Mouse (Mus musculus) ES-Bruce4 (cell line): ENCODE results near the gene Rasgef1b.

Source experiments
- CTCF ChIP-seq: IDR thresholded peaks from one replicate; pipeline ENCODE4 v1.8.1; 2011; ENCODE audit warnings: low read depth, low read length
- POLR2A ChIP-seq: IDR thresholded peaks from one replicate; pipeline ENCODE4 v1.8.1; 2011; ENCODE audit warnings: low read length; ENCODE audit not compliant: insufficient read depth

- TF ChIP-seq CTCF (no peak), POLR2A (no peak)
Observed at GRCm38 (mm10) chr5:99283636-99284035, 445.2 kb downstream of the Rasgef1b start.
